Mouse (Mus musculus): ENCODE results near the gene Cep350. TPM values are rescaled to one million over a fixed set of nuclear protein-coding genes. Genes with fewer than 3 reads are reported as not detected.

Gene Cep350
- polyA plus RNA-seq, 1 experiment from 2014 or later = 9.0 TPM

DNA sequence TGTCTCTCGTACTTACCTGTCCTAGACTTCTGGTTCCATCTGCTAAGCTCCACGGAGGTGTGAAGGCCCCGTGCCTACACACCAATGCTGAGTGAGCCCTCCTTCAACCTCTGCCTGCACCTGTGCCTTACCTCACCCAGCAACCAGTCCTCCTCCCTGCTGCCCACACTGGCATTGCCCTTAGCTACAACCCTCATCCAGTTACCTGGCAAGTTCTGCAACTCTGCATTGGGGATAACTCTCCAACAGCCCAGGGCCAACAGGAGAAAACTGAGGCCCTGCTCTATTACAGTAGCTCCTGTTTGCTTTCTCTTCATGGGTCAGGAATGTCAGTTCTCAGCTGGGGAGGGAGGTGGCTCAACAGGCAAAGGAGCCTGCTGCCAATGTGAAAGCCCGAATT lies 175.1 kb downstream of the Cep350 start:
- H3K27me3 ChIP-seq (ENCODE audit: control insufficient read depth, insufficient read depth, low read length) = no peaks in the 10 kb centered on the region
- H3K4me2 ChIP-seq (replicated peaks; ENCODE audit: low read depth) = no peak overlapping the region
- peaks cover 12% of the 10 kb centered on the region; the same call in 1 of the 2 replicates for H3K36me3 ChIP-seq (ENCODE audit: control insufficient read depth, insufficient read depth, low read length)
- no peak overlapping the region for H3K9ac ChIP-seq (ENCODE audit: low read length)
- H3K4me1 ChIP-seq (replicated peaks; ENCODE audit: control insufficient read depth, insufficient read depth) = no peaks in the 10 kb centered on the region
- 91% methylated on average over 4 of the region's 4 CpGs for WGBS
- no peak overlapping the region; the same call in 1 of the 2 replicates for H3K27ac ChIP-seq (replicated peaks)
- no peak for TF ChIP-seq EP300 (optimal IDR thresholded peaks at IDR 0.05)
- no peak for TF ChIP-seq CTCF (IDR thresholded peaks at IDR 0.05; ENCODE audit: low read depth)
- no peak for ATAC-seq (ENCODE audit: low FRiP score, low TSS enrichment)
- no peak overlapping the region for H3K4me3 ChIP-seq (ENCODE audit: low read depth, low read length)
- no peak for DNase-seq (ENCODE audit: low spot score)
- no peaks in the 10 kb centered on the region for H3K9me3 ChIP-seq (ENCODE audit: control insufficient read depth, low read length)

DNA sequence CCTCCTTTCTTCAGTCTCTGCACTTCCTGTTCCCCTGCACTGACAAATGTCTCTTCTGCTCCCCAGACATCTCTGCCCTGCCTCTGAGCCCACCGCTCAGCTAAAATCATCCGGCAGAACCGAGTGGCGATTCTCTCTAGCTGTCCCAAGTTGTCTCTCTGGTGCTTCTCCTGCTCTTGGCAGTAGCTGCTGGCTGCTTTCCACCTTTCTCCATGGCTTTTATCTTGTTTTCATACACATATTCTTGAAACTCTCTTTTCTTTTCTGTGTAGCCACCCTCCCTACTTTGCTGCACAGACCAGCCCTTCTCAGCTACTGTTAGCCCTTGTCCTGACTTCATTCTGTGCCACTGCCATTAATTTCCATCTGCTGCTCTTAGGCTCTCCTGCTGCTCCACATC lies 175.6 kb downstream of the Cep350 start:
- DNase-seq (ENCODE audit: low spot score) (no peak), ATAC-seq (ENCODE audit: low FRiP score, low TSS enrichment) (no peak)
- TF ChIP-seq CTCF (IDR thresholded peaks at IDR 0.05; ENCODE audit: low read depth) = no peak
- no peak for TF ChIP-seq EP300 (optimal IDR thresholded peaks at IDR 0.05)

DNA sequence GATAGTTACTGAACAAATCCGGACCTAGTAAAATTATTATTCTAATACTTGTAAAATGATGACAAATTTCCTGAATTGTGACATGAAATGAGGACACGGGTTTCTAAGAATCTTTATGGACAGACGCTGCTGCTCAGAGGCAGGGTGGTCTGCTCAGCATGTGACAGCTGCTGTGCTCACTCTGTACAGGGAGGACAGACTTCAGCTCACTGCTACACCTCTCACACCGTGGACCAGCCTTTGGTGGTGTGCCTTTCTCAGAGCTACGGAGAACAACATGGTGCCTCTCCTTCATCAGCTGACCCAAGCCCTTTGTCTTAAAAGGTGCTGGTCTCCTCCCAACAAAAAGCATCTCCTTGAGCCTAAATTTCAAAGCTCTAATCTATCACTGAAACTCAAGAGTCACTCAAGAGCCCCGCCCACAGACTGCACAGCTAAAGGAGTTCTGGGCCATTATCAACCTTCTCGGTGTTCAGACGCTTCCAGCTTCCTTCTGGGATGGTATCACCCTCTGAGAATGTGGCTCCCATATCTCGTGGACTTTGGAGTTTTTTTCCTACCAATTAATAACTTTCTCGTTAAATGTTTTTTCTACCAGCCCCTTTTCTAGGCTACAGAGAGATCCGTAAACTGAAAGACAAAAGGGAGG lies 176.2 kb downstream of the Cep350 start:
- H3K9ac ChIP-seq (ENCODE audit: low read length) = no peak overlapping the region
- H3K9me3 ChIP-seq (ENCODE audit: control insufficient read depth, low read length) = no peaks in the 10 kb centered on the region
- 74% methylated on average over 11 of the region's 11 CpGs for WGBS
- no peak for ATAC-seq (ENCODE audit: low FRiP score, low TSS enrichment)
- H3K36me3 ChIP-seq (ENCODE audit: control insufficient read depth, insufficient read depth, low read length) = peaks cover 11% of the 10 kb centered on the region
- no peaks in the 10 kb centered on the region for H3K27me3 ChIP-seq (ENCODE audit: control insufficient read depth, insufficient read depth, low read length)
- no peak for TF ChIP-seq EP300 (optimal IDR thresholded peaks at IDR 0.05)
- TF ChIP-seq CTCF (IDR thresholded peaks at IDR 0.05; ENCODE audit: low read depth) = no peak
- no peak overlapping the region for H3K4me3 ChIP-seq (ENCODE audit: low read depth, low read length)
- H3K27ac ChIP-seq (replicated peaks) = no peak overlapping the region
- H3K4me2 ChIP-seq (replicated peaks; ENCODE audit: low read depth) = no peak overlapping the region
- H3K4me1 ChIP-seq (replicated peaks; ENCODE audit: control insufficient read depth, insufficient read depth) = no peaks in the 10 kb centered on the region
- no peak for DNase-seq (ENCODE audit: low spot score)

More for the DNA sequence above, 175.6 kb downstream of the Cep350 start:
- no peak overlapping the region for H3K4me3 ChIP-seq (ENCODE audit: low read depth, low read length)
- no peaks in the 10 kb centered on the region for H3K4me1 ChIP-seq (replicated peaks; ENCODE audit: control insufficient read depth, insufficient read depth)
- H3K36me3 ChIP-seq (ENCODE audit: control insufficient read depth, insufficient read depth, low read length) = peaks cover 12% of the 10 kb centered on the region; the same call in 1 of the 2 replicates
- H3K27me3 ChIP-seq (ENCODE audit: control insufficient read depth, insufficient read depth, low read length) = no peaks in the 10 kb centered on the region
- H3K9me3 ChIP-seq (ENCODE audit: control insufficient read depth, low read length) = no peaks in the 10 kb centered on the region
- no peak overlapping the region for H3K4me2 ChIP-seq (replicated peaks; ENCODE audit: low read depth)
- WGBS = 63% methylated on average over 4 of the region's 4 CpGs
- no peak overlapping the region for H3K27ac ChIP-seq (replicated peaks)
- no peak overlapping the region for H3K9ac ChIP-seq (ENCODE audit: low read length)

DNA sequence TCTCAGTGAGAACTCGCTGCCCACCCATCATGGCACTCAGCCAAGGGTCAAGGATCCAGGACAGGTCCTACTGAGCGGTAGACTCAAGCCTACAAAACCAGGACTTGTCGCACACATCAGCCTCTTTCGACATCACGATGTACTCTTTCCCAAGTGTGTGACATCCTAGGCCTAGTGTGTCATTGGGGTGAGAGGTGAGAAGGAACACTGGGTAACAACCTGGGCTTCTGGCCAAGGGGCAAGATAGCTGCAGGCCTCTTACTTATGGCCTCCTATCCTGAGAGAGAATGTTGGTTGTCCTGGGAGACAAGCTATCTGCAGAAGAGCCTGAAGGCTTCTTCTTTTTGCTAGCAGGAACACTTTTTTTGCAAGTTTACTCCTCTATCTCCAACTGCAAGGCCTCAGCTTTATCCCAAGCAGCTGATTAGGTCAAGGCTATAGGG lies 177.2 kb downstream of the Cep350 start:
- DNase-seq (ENCODE audit: low spot score) (no peak), ATAC-seq (ENCODE audit: low FRiP score, low TSS enrichment) (peak; percentile 27; the same call in 1 of the 2 replicates)
- Histone ChIP-seq H3K4me3 (ENCODE audit: low read depth, low read length) (no peak overlapping the region), H3K36me3 (ENCODE audit: control insufficient read depth, insufficient read depth, low read length) (peaks cover 11% of the 10 kb centered on the region), H3K27ac (replicated peaks) (no peak overlapping the region), H3K27me3 (ENCODE audit: control insufficient read depth, insufficient read depth, low read length) (no peaks in the 10 kb centered on the region), H3K4me1 (replicated peaks; ENCODE audit: control insufficient read depth, insufficient read depth) (no peaks in the 10 kb centered on the region), H3K9ac (ENCODE audit: low read length) (no peak overlapping the region), H3K4me2 (replicated peaks; ENCODE audit: low read depth) (no peak overlapping the region), H3K9me3 (ENCODE audit: control insufficient read depth, low read length) (no peaks in the 10 kb centered on the region)
- TF ChIP-seq EP300 (optimal IDR thresholded peaks at IDR 0.05) (no peak), CTCF (IDR thresholded peaks at IDR 0.05; ENCODE audit: low read depth) (no peak)
- WGBS = 87% methylated on average over 5 of the region's 5 CpGs

Other genes starting within 250 kb of the Cep350 start
- gene Lhx4, start 221.6 kb downstream of the Cep350 start, polyA plus RNA-seq (2015; fragmentation: Nextera tagmentation; extraction: Ambion mirVana) = 0.04 and 0.10 TPM in 2 replicates
- 95.7 and 98.0 TPM in 2 replicates for gene Qsox1, start 160.4 kb downstream of the Cep350 start, polyA plus RNA-seq (2015; fragmentation: Nextera tagmentation; extraction: Ambion mirVana)
- 67.0 and 69.8 TPM in 2 replicates for gene Tor1aip2, start 62.1 kb upstream of the Cep350 start, polyA plus RNA-seq (2015; fragmentation: Nextera tagmentation; extraction: Ambion mirVana)
- 35.4 and 38.6 TPM in 2 replicates for gene Tor1aip1, start 63.2 kb upstream of the Cep350 start, polyA plus RNA-seq (2015; fragmentation: Nextera tagmentation; extraction: Ambion mirVana)
- gene Fam163a, start 231.8 kb upstream of the Cep350 start, polyA plus RNA-seq (2015; fragmentation: Nextera tagmentation; extraction: Ambion mirVana) = 1.2 and 1.5 TPM in 2 replicates